Mouse (Mus musculus) limb, embryonic 14.5 days (tissue): ENCODE results near the gene St6gal1. TPM values are rescaled to one million over a fixed set of nuclear protein-coding genes. Genes with fewer than 3 reads are reported as not detected.

Experiments used
- ATAC-seq: fragments of 200-750 bp; cut with Nextera tagmentation; 2 replicates; pipeline ENCODE4 v1.8.0; 2017; ENCODE audit warnings: low read depth, moderate number of reproducible peaks, moderate TSS enrichment; ENCODE audit not compliant: low FRiP score
- DNase-seq: peaks from one replicate; pipeline ENCODE4 v3.0.0-alpha.2; 2015; ENCODE audit warnings: low spot score
- H3K27ac ChIP-seq: fragments of 300-500 bp; sonication (generic); replicated peaks from 2 replicates; pipeline ENCODE4 v1.5.1; 2014; ENCODE audit warnings: low read depth, mild to moderate bottlenecking, low read length, moderate library complexity, mixed read lengths
- H3K27me3 ChIP-seq: fragments of 300-500 bp; sonication (generic); 2 replicates; pipeline ENCODE4 v1.6.1; 2014; ENCODE audit warnings: low read length, mixed read lengths; ENCODE audit not compliant: control insufficient read depth, insufficient read depth
- H3K36me3 ChIP-seq: fragments of 300-500 bp; sonication (generic); 2 replicates; pipeline ENCODE4 v1.6.1; 2014; ENCODE audit warnings: mild to moderate bottlenecking, low read length, moderate library complexity, mixed read lengths; ENCODE audit not compliant: control insufficient read depth, insufficient read depth
- H3K4me1 ChIP-seq: fragments of 300-500 bp; sonication (generic); 2 replicates; pipeline ENCODE4 v1.6.1; 2014; ENCODE audit warnings: antibody characterized with exemption, low read length, mixed read lengths; ENCODE audit not compliant: control insufficient read depth, insufficient read depth
- H3K4me2 ChIP-seq: fragments of 300-500 bp; sonication (generic); replicated peaks from 2 replicates; pipeline ENCODE4 v1.6.1; 2014; ENCODE audit warnings: low read depth, mild to moderate bottlenecking, low read length, moderate library complexity; ENCODE audit not compliant: severe bottlenecking
- H3K4me3 ChIP-seq: fragments of 300-500 bp; sonication (generic); replicated peaks from 2 replicates; pipeline ENCODE4 v1.5.1; 2014; ENCODE audit warnings: low read length
- H3K9ac ChIP-seq: fragments of 300-500 bp; sonication (generic); 2 replicates; pipeline ENCODE4 v1.6.1; 2014; ENCODE audit warnings: mild to moderate bottlenecking, low read depth, low read length, moderate library complexity; ENCODE audit not compliant: severe bottlenecking
- H3K9me3 ChIP-seq: fragments of 300-500 bp; sonication (generic); 2 replicates; pipeline ENCODE4 v1.6.1; 2016; ENCODE audit warnings: low read length; ENCODE audit not compliant: control insufficient read depth
- POLR2A ChIP-seq: fragments of 200-500 bp; IDR thresholded peaks from 2 replicates; pipeline ENCODE4 v1.8.0; 2012; ENCODE audit warnings: inconsistent platforms, mild to moderate bottlenecking, moderate library complexity, borderline replicate concordance; ENCODE audit not compliant: insufficient read depth, insufficient read length; ENCODE audit errors: extremely low read depth
- WGBS: fragments of 180-500 bp; shearing (Covaris S2); extraction: QIAGEN DNeasy Blood & Tissue Kit; methylation state at CpG from one replicate; pipeline ENCODE4 v1.1.7; 2014; 5-methylcytosine and 5-hydroxymethylcytosine counted together
- polyA plus RNA-seq, 2 experiments: library from polyadenylated mRNA; depleted of rRNA in 1 of 2; stranded (reverse) in 1 of 2; unstranded in 1 of 2; fragments of >200 nt; fragmentation: Nextera tagmentation in 1 of 2; extraction: Ambion mirVana in 1 of 2; gene quantifications; 2 replicates each; pipeline versions ENCODE4 v1.2.1 to v1.2.3; 2012 to 2014

Gene St6gal1
- polyA plus RNA-seq, 2 experiments, result 13.3 to 16.8 TPM

GRCm38 (mm10) chr16:23181054-23181453 is 43.5 kb upstream of the St6gal1 start:
- no peaks in the 10 kb centered on the region for H3K4me1 ChIP-seq
- H3K9me3 ChIP-seq, result no peaks in the 10 kb centered on the region
- no peak overlapping the region for H3K4me2 ChIP-seq
- no peak for ATAC-seq
- no peak overlapping the region for H3K9ac ChIP-seq
- H3K27ac ChIP-seq, result no peak overlapping the region
- no peaks in the 10 kb centered on the region for H3K36me3 ChIP-seq
- no peak for DNase-seq
- H3K4me3 ChIP-seq, result no peak overlapping the region
- 79% methylated on average over 4 of the region's 4 CpGs for WGBS
- TF ChIP-seq POLR2A, result no peak
- no peaks in the 10 kb centered on the region for H3K27me3 ChIP-seq

- no peaks in the 10 kb centered on the region for H3K4me1 ChIP-seq
- 67% methylated on average over 3 of the region's 3 CpGs for WGBS
These were observed 43.1 kb upstream of the St6gal1 start for GRCm38 (mm10) chr16:23181487-23181886.

GRCm38 (mm10) chr16:23181942-23182597 is 42.5 kb upstream of the St6gal1 start:
- Histone ChIP-seq H3K4me2 (no peak overlapping the region), H3K27ac (no peak overlapping the region), H3K4me1 (no peaks in the 10 kb centered on the region), H3K9me3 (no peaks in the 10 kb centered on the region), H3K36me3 (no peaks in the 10 kb centered on the region), H3K27me3 (no peaks in the 10 kb centered on the region), H3K9ac (no peak overlapping the region), H3K4me3 (no peak overlapping the region)
- ATAC-seq (no peak), DNase-seq (no peak)
- no peak for TF ChIP-seq POLR2A
- WGBS, result 75% methylated on average over 1 of the region's 1 CpGs

More at GRCm38 (mm10) chr16:23181487-23181886, 43.1 kb upstream of the St6gal1 start:
- ATAC-seq (no peak), DNase-seq (no peak)
- no peaks in the 10 kb centered on the region for H3K9me3 ChIP-seq
- H3K4me2 ChIP-seq, result no peak overlapping the region
- no peak overlapping the region for H3K27ac ChIP-seq
- no peaks in the 10 kb centered on the region for H3K36me3 ChIP-seq
- TF ChIP-seq POLR2A, result no peak
- no peak overlapping the region for H3K4me3 ChIP-seq
- H3K9ac ChIP-seq, result no peak overlapping the region
- no peaks in the 10 kb centered on the region for H3K27me3 ChIP-seq

GRCm38 (mm10) chr16:23185824-23186223 is 38.7 kb upstream of the St6gal1 start:
- Histone ChIP-seq H3K4me1 (no peaks in the 10 kb centered on the region), H3K36me3 (no peaks in the 10 kb centered on the region), H3K9ac (no peak overlapping the region), H3K4me3 (no peak overlapping the region), H3K9me3 (no peaks in the 10 kb centered on the region), H3K27ac (no peak overlapping the region), H3K4me2 (no peak overlapping the region), H3K27me3 (no peaks in the 10 kb centered on the region)
- TF ChIP-seq POLR2A, result no peak
- WGBS, result 88% methylated on average over 2 of the region's 2 CpGs
- DNase-seq, result no peak
- ATAC-seq, result no peak

- DNase-seq (no peak), ATAC-seq (no peak)
- Histone ChIP-seq H3K36me3 (no peaks in the 10 kb centered on the region), H3K9ac (no peak overlapping the region), H3K27me3 (no peaks in the 10 kb centered on the region), H3K27ac (no peak overlapping the region), H3K4me3 (no peak overlapping the region), H3K9me3 (no peaks in the 10 kb centered on the region), H3K4me2 (no peak overlapping the region), H3K4me1 (no peaks in the 10 kb centered on the region)
- WGBS, result 77% methylated on average over 4 of the region's 4 CpGs
- no peak for TF ChIP-seq POLR2A
These were observed 38.1 kb upstream of the St6gal1 start for GRCm38 (mm10) chr16:23186418-23186817.
